Mouse (Mus musculus): ENCODE measurements at regions not wholly inside any gene's neighbourhood (a gene's known extent, or its start where the extent isn't known, plus 50 kb on each side); places are given as distances from the start of the nearest gene placed in this dataset.

DNA sequence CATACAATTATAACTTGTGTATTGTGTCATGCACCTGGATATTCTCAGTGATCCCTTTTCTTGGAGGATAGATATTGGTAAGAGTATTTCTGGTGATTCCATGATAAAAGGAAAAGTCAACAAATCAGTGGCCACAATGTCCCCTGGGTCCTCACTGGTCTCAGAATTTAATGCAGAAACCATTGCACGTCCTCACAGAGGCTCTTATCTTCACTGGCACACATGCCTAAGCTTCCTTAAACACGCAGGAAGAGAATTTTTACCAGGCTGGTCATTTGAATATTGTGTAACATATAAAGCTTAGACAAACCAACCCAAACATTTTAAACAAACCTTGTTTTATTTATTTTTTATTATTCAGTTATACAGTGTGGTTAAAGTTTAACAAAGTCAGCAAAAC, 92.7 kb upstream of the 1700003H04Rik start:
- WGBS = 76% methylated on average over 2 of the region's 2 CpGs
- ATAC-seq = no peak
- H3K9me3 ChIP-seq = no peaks in the 10 kb centered on the region

DNA sequence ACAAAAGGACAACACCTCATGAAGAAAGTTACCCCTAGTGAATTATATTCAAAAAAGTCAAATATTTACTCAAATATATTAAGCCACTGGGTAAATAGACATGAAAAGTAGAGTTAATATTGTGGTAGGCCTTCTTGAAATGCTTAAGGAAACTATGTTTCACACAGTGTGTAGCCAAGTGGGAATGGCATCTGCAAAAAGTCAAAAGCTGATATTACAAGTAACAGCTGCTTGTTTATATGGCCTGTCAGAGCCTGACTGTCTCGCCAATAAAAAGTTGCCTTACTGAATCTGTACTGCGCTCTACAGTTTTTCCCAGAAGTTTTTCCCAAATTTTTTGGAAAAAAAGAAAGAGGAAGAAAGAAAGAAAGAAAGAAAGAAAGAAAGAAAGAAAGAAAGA, 77.3 kb upstream of the 1700003H04Rik start:
- ATAC-seq = no peak
- 99% methylated on average over 2 of the region's 2 CpGs for WGBS
- Histone ChIP-seq H3K9me3 (no peaks in the 10 kb centered on the region), H3K4me2 (replicated peaks) (no peak overlapping the region), H3K4me1 (replicated peaks) (no peaks in the 10 kb centered on the region), H3K36me3 (no peaks in the 10 kb centered on the region), H3K9ac (replicated peaks) (no peak overlapping the region), H3K4me3 (replicated peaks) (no peak overlapping the region), H3K27me3 (no peaks in the 10 kb centered on the region), H3K27ac (no peak overlapping the region)

More for the DNA sequence above, 92.7 kb upstream of the 1700003H04Rik start:
- Histone ChIP-seq H3K4me1 (replicated peaks) (no peaks in the 10 kb centered on the region), H3K36me3 (no peaks in the 10 kb centered on the region), H3K27me3 (no peaks in the 10 kb centered on the region), H3K9ac (replicated peaks) (no peak overlapping the region), H3K4me3 (replicated peaks) (no peak overlapping the region), H3K27ac (no peak overlapping the region), H3K4me2 (replicated peaks) (no peak overlapping the region)

DNA sequence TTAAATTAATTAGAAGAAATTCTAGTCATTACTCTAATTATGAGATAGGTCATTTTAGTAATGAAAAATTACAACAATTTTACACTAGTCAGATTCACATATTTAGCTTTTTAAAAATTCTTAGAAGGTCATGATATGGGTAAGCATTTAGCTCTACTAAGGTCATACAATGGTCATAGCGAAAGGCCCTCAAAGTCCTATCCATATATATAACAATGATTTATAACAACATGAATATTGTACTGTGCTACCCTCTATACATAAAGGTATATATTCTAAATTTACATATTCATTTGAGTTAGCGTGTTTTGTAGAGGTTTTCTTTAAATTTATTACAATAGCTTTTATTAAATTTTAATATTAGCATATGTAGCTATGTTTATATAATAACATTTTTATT, 52.5 kb upstream of the 1700003H04Rik start:
- H3K9ac ChIP-seq (replicated peaks) = no peak overlapping the region
- H3K36me3 ChIP-seq = no peaks in the 10 kb centered on the region
- WGBS = 98% methylated on average over 2 of the region's 2 CpGs
- no peak overlapping the region for H3K27ac ChIP-seq
- H3K4me2 ChIP-seq (replicated peaks) = no peak overlapping the region
- H3K4me1 ChIP-seq (replicated peaks) = no peaks in the 10 kb centered on the region
- no peak for ATAC-seq
- H3K4me3 ChIP-seq (replicated peaks) = no peak overlapping the region
- H3K9me3 ChIP-seq = no peaks in the 10 kb centered on the region
- H3K27me3 ChIP-seq = no peaks in the 10 kb centered on the region
